Mouse (Mus musculus) skeletal muscle tissue, adult 2 months (tissue): ENCODE results near the gene Ephx4.

Experiments used
- DNase-seq: peaks from one replicate; pipeline ENCODE4 v3.0.0-alpha.2; 2012; ENCODE audit warnings: low read depth, low spot score

Gene Ephx4

GRCm38 (mm10) chr5:107434001-107434400 is 31.5 kb downstream of the Ephx4 start:
- no peak for DNase-seq

- no peak for DNase-seq
These were observed 33.6 kb downstream of the Ephx4 start for GRCm38 (mm10) chr5:107436185-107436584.

GRCm38 (mm10) chr5:107436587-107437209 is 34.2 kb downstream of the Ephx4 start:
- DNase-seq, result no peak

- DNase-seq, result peak; percentile 97
These were observed 35.1 kb downstream of the Ephx4 start, which contains the start of gene Btbd8 for GRCm38 (mm10) chr5:107437464-107438281. Gene Btbd8 (plus strand): TSS chr5:107437997.

GRCm38 (mm10) chr5:107438353-107438752 is 35.8 kb downstream of the Ephx4 start:
- no peak for DNase-seq

GRCm38 (mm10) chr5:107441881-107442280 is 39.3 kb downstream of the Ephx4 start:
- DNase-seq, result no peak

- no peak for DNase-seq
These were observed 41.7 kb downstream of the Ephx4 start for GRCm38 (mm10) chr5:107444251-107444650.

GRCm38 (mm10) chr5:107447977-107448376 is 45.4 kb downstream of the Ephx4 start:
- no peak for DNase-seq

GRCm38 (mm10) chr5:107448784-107449183 is 46.2 kb downstream of the Ephx4 start:
- no peak for DNase-seq

GRCm38 (mm10) chr5:107449620-107450019 is 47.1 kb downstream of the Ephx4 start:
- no peak for DNase-seq

GRCm38 (mm10) chr5:107450299-107450698 is 47.8 kb downstream of the Ephx4 start:
- DNase-seq, result no peak

GRCm38 (mm10) chr5:107462147-107463076 is 59.9 kb downstream of the Ephx4 start:
- DNase-seq, result no peak

- DNase-seq, result no peak
These were observed 64.0 kb downstream of the Ephx4 start for GRCm38 (mm10) chr5:107466501-107466900.

GRCm38 (mm10) chr5:107467098-107467497 is 64.6 kb downstream of the Ephx4 start:
- no peak for DNase-seq

- DNase-seq, result no peak
These were observed 68.2 kb downstream of the Ephx4 start for GRCm38 (mm10) chr5:107470600-107471329.
